Mouse (Mus musculus): ENCODE measurements around the gene Fanca. TPM values are rescaled to one million over a fixed set of nuclear protein-coding genes. Genes with fewer than 3 reads are reported as not detected.

Fanca gene
- polyA plus RNA-seq, 1 experiment from 2014 or later = 20.9 TPM

DNA sequence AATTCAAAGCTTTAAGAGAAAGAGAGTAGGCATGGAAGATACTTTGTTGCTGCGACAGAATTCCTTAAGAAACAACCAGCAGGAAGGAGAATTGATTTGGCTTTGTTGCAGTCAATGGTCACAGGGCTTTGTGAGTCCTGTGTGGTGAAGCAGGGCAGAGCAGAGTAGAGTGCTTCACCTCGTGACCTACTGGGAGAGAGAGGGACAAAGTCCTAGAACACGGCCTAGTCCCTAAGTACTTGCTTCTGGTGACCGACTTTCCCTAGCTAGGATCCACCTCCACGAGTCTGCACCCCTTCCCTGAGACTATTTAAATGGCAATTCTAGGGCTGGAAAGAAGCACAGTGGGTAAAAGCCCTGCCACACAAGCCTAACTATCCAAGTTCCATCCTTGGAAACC lies 11.6 kb upstream of the Fanca start:
- WGBS = 71% methylated on average over 5 of the region's 5 CpGs
- H3K4me3 ChIP-seq = no peak overlapping the region
- no peaks in the 10 kb centered on the region for H3K36me3 ChIP-seq
- H3K4me1 ChIP-seq = peaks cover 19% of the 10 kb centered on the region
- no peak overlapping the region for H3K4me2 ChIP-seq (replicated peaks)
- peaks cover 3% of the 10 kb centered on the region; the same call in 1 of the 2 replicates for H3K27me3 ChIP-seq
- no peak overlapping the region for H3K9ac ChIP-seq
- no peak for ATAC-seq (ENCODE audit: low FRiP score)
- no peaks in the 10 kb centered on the region for H3K9me3 ChIP-seq (replicated peaks)
- no peak overlapping the region for H3K27ac ChIP-seq

DNA sequence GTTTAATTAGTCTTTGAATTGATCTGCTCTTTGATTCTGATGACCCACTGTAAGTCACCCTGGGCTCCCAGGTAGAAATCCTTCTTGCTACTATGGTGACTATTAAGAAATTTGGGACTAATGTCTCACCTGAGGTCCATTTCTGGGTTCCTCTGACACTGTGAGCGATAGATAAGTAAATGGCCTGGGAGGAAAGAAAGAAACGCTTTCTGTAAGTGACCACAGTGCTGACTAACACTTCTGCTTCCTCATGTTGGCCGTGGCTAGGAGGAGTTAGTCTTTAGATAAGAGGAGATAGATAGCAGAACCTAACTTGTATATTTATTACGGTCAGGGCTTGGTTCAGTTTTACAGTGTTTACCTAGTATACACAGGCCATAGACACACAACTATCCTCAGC lies 11.0 kb upstream of the Fanca start:
- Histone ChIP-seq H3K36me3 (no peaks in the 10 kb centered on the region), H3K4me3 (no peak overlapping the region), H3K9ac (no peak overlapping the region), H3K27ac (no peak overlapping the region), H3K4me2 (replicated peaks) (no peak overlapping the region), H3K27me3 (peaks cover 2% of the 10 kb centered on the region; the same call in 1 of the 2 replicates), H3K4me1 (peaks cover 14% of the 10 kb centered on the region), H3K9me3 (replicated peaks) (no peaks in the 10 kb centered on the region)
- ATAC-seq (ENCODE audit: low FRiP score) = no peak
- WGBS = 89% methylated on average over 4 of the region's 4 CpGs

DNA sequence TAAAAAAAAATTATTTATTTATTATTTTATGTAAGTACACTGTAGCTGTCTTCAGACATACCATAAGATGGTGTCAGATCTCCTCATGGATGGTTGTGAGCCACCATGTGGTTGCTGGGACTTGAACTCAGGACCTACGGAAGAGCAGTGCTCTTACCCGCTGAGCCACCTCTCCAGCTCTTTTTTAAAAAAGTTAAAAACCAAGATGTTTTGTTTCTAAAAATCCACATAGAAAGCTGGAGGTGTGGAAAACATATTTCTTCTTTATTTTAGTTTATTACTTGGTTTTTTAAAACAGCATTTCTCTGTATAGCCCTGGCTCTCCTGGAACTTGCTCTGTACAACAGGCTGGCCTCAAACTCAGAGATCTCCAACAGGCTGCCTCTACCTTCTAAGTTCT lies 10.2 kb upstream of the Fanca start:
- H3K9ac ChIP-seq = no peak overlapping the region
- H3K4me2 ChIP-seq (replicated peaks) = no peak overlapping the region
- no peak for ATAC-seq (ENCODE audit: low FRiP score)
- H3K27me3 ChIP-seq = no peaks in the 10 kb centered on the region; the same call in 1 of the 2 replicates
- no peak overlapping the region for H3K27ac ChIP-seq
- H3K4me1 ChIP-seq = peaks cover 8% of the 10 kb centered on the region; the same call in 1 of the 2 replicates
- no peaks in the 10 kb centered on the region for H3K36me3 ChIP-seq
- H3K4me3 ChIP-seq = no peak overlapping the region
- 90% methylated on average over 2 of the region's 2 CpGs for WGBS
- no peaks in the 10 kb centered on the region for H3K9me3 ChIP-seq (replicated peaks)

DNA sequence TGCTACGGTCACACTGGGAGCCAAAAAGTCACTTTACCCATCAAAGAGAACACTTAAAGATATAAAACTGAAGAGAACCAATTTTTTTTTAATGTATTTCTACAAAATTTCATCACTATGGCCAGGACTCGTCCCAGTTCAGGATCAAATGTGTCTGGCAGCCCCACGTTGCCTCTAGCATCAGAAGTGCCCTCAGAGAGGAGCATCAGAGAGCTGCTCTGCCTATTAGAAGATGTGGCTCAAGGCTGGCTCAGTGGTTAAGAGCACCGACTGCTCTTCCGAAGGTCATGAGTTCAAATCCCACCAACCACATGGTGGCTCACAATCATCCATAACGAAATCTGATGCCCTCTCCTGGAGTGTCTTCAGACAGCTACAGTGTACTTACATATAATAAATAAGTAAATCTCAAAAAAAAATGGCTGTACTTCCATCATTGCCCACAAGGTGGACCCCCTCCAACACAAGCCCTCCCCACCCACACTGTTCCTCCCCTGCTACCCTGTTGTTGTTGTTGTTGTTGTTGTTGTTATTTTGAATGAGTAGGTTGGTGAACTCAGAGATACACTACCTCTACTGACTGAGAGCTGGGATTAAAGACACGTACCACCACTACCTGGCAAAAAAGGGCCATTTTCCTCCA lies 1.3 kb upstream of the Fanca start:
- H3K9me3 ChIP-seq (replicated peaks) = no peaks in the 10 kb centered on the region
- H3K27me3 ChIP-seq = no peaks in the 10 kb centered on the region
- ATAC-seq (ENCODE audit: low FRiP score) = no peak
- H3K27ac ChIP-seq = no peak overlapping the region
- no peak overlapping the region for H3K9ac ChIP-seq
- H3K4me3 ChIP-seq = no peak overlapping the region
- 42% methylated on average over 7 of the region's 7 CpGs for WGBS
- no peaks in the 10 kb centered on the region for H3K36me3 ChIP-seq
- H3K4me2 ChIP-seq (replicated peaks) = no peak overlapping the region
- H3K4me1 ChIP-seq = peaks cover 13% of the 10 kb centered on the region

DNA sequence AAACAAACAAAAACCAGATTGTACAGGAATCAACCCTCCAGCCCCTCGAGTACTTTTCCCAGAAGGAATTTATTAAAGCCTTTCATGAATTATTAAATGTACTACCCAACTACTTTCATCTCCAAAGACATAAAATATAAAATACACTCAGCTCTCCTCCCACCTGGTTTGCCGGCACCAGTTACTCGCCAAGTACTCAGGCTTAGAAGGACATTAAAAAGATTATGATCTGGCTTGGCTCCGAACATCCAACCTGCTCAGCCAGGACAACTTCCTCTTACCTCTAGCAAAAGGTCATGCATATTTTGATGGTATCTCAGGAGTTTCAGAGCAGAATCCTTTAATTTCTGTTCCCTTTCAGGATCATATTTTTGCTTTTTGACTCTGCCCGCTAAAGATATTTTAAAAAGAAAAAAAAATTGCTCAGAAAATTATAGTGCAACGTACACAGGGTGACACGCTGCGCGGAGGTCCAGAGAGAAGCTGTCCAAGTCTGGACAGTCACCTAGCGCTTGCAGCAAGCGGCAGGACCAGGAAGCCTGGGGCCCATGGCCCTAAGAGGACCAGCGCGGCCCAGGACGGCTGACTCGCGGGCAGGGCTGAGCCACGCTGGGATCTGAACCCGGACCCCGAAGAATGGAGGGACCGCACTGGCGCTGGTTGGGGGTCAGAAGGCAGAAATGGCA lies 452 bp downstream of the Fanca start:
- H3K27ac ChIP-seq = no peak overlapping the region
- peak; percentile 86 for ATAC-seq (ENCODE audit: low FRiP score)
- no peaks in the 10 kb centered on the region for H3K36me3 ChIP-seq
- WGBS = 8% methylated on average over 21 of the region's 21 CpGs
- H3K4me2 ChIP-seq (replicated peaks) = peak overlapping the region; percentile 82
- H3K9ac ChIP-seq = peak overlapping the region; percentile 68
- H3K27me3 ChIP-seq = no peaks in the 10 kb centered on the region
- H3K4me3 ChIP-seq = peak overlapping the region; percentile 57
- H3K9me3 ChIP-seq (replicated peaks) = no peaks in the 10 kb centered on the region
- H3K4me1 ChIP-seq = peaks cover 13% of the 10 kb centered on the region

DNA sequence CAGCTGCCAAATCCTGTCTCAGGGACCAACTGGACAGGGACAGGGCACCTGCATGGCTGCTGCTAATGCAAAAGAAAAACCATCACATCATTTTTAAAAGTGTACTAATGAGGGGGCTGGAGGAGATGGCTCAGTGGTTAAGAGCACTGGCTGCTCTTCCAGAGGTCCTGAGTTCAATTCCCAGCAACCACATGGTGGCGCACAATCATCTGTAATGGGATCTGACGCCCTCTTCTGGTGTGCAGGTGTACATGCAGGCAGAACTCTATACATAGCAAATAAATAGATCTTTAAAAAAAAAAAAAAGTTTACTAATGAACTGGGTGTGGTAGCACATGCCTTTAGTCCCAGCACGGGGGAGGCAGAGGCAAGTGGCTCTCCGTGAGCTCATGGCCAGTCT lies 9.6 kb downstream of the Fanca start:
- Histone ChIP-seq H3K9me3 (replicated peaks) (no peaks in the 10 kb centered on the region), H3K4me3 (no peak overlapping the region), H3K36me3 (peaks cover 27% of the 10 kb centered on the region), H3K27ac (no peak overlapping the region), H3K4me1 (no peaks in the 10 kb centered on the region), H3K27me3 (no peaks in the 10 kb centered on the region), H3K9ac (no peak overlapping the region), H3K4me2 (replicated peaks) (no peak overlapping the region)
- ATAC-seq (ENCODE audit: low FRiP score) = no peak
- 74% methylated on average over 4 of the region's 4 CpGs for WGBS

DNA sequence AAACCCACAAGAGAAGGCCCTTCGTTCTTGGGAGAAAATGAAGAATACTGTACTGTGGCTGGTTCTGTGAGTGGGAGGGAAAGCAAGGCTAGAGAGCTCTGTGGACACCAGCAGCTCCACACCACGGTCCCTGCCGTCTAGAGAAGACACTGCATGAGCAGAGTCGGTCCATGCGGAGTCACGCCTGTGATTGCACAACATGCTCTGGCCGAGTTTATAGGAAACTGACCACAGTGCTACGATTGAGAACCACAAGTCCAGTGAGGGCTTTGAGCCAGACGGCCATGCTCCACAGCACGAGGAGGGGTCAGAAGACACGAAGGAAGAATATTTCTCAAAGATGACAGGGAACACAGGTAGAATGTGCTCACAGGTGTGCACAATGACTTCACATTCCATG lies 20.1 kb downstream of the Fanca start:
- Histone ChIP-seq H3K4me3 (no peak overlapping the region), H3K36me3 (peaks cover 22% of the 10 kb centered on the region), H3K27ac (no peak overlapping the region), H3K9me3 (replicated peaks) (no peaks in the 10 kb centered on the region), H3K27me3 (no peaks in the 10 kb centered on the region), H3K9ac (no peak overlapping the region), H3K4me2 (replicated peaks) (no peak overlapping the region), H3K4me1 (no peaks in the 10 kb centered on the region)
- 93% methylated on average over 11 of the region's 11 CpGs for WGBS
- ATAC-seq (ENCODE audit: low FRiP score) = no peak

DNA sequence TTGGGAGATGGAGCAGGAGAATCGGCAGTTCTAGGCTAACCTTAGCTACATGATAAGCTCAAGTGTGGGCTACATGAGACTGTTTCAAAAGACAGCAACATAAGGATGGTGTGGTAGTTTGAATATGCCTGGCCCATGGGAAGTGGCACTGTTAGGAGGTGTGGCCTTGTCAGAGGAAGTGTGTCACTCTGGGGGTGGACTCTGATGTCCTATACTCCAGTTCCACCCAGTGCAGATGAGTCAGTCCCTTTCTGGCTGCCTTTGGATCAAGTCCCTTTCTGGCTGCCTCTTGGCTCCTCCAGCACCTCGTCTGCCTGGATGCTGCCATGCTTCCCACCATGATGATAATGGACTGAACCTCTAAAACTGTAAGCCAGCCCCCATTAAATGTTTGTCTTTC lies 25.6 kb downstream of the Fanca start:
- H3K36me3 ChIP-seq = peaks cover 41% of the 10 kb centered on the region
- WGBS = 92% methylated on average over 2 of the region's 2 CpGs

DNA sequence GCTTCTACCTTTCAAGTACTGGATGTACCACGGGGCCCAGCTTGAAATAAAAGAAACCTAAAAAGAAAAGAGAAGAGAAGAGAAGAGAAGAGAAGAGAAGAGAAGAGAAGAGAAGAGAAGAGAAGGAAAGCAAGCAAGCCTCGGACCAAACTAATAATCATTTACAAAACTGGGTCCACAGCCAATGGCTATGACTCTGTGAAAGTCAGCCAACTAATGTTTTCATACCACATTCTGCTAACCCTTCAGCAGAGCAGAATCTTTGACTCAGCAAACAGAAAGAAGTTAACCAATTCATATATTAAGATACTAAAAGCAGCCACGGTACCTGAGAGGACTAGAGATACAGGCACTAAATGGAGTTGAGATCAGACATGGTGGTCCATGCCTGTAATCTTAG lies 26.1 kb downstream of the Fanca start:
- Histone ChIP-seq H3K9ac (no peak overlapping the region), H3K4me1 (no peaks in the 10 kb centered on the region), H3K27me3 (no peaks in the 10 kb centered on the region), H3K27ac (no peak overlapping the region), H3K36me3 (peaks cover 44% of the 10 kb centered on the region), H3K4me3 (no peak overlapping the region), H3K4me2 (replicated peaks) (no peak overlapping the region), H3K9me3 (replicated peaks) (no peaks in the 10 kb centered on the region)
- WGBS = 89% methylated on average over 3 of the region's 3 CpGs
- ATAC-seq (ENCODE audit: low FRiP score) = no peak

More for the DNA sequence above, 25.6 kb downstream of the Fanca start:
- Histone ChIP-seq H3K4me3 (no peak overlapping the region), H3K4me2 (replicated peaks) (no peak overlapping the region), H3K27me3 (no peaks in the 10 kb centered on the region), H3K4me1 (no peaks in the 10 kb centered on the region), H3K27ac (no peak overlapping the region), H3K9me3 (replicated peaks) (no peaks in the 10 kb centered on the region), H3K9ac (no peak overlapping the region)
- no peak for ATAC-seq (ENCODE audit: low FRiP score)

DNA sequence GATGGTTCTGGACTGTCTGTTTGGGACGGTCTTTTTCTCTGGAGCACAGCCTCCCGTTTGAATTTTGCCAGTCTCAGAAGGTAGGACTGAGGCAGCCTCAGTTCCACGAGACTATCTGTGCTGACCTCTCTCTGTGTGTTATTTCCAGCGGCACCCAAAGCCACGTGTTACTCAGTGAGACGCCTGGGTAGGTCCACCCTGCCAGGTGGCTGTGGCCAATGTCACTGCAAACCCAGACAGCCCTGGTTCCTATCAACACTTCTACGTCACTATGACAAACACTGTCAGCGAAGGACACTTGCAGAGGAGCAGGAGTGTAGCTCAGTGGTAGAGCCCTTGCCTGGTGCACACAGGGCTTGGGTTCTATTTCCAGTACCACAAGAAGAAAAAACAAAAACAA lies 26.7 kb downstream of the Fanca start:
- no peaks in the 10 kb centered on the region for H3K27me3 ChIP-seq
- no peaks in the 10 kb centered on the region for H3K9me3 ChIP-seq (replicated peaks)
- WGBS = 96% methylated on average over 8 of the region's 8 CpGs
- no peak overlapping the region for H3K4me2 ChIP-seq (replicated peaks)
- ATAC-seq (ENCODE audit: low FRiP score) = no peak
- H3K4me3 ChIP-seq = no peak overlapping the region
- H3K36me3 ChIP-seq = peaks cover 47% of the 10 kb centered on the region
- H3K4me1 ChIP-seq = no peaks in the 10 kb centered on the region
- no peak overlapping the region for H3K9ac ChIP-seq
- H3K27ac ChIP-seq = no peak overlapping the region

DNA sequence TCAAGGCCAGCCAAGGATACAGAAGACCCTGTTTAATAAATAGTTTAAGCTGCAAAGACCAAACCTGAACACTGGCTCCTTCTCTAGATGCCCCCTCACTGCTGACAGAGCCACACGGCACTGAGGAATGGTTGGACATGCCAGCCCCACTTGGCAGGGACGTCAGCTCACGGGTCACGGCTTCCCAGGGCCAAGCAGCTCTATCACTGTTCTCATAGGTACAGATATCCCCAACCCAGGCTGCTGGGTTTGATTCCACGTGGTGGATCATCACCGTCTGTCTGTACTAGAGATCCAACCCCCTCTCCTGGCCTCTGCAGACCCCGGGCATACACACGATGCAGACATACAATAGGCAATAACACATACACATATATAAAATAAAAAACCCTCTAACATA lies 27.7 kb downstream of the Fanca start:
- Histone ChIP-seq H3K4me1 (no peaks in the 10 kb centered on the region), H3K27me3 (no peaks in the 10 kb centered on the region), H3K36me3 (peaks cover 43% of the 10 kb centered on the region), H3K4me3 (no peak overlapping the region), H3K9ac (no peak overlapping the region), H3K9me3 (replicated peaks) (no peaks in the 10 kb centered on the region), H3K4me2 (replicated peaks) (no peak overlapping the region), H3K27ac (no peak overlapping the region)
- WGBS = 94% methylated on average over 8 of the region's 8 CpGs
- ATAC-seq (ENCODE audit: low FRiP score) = no peak

DNA sequence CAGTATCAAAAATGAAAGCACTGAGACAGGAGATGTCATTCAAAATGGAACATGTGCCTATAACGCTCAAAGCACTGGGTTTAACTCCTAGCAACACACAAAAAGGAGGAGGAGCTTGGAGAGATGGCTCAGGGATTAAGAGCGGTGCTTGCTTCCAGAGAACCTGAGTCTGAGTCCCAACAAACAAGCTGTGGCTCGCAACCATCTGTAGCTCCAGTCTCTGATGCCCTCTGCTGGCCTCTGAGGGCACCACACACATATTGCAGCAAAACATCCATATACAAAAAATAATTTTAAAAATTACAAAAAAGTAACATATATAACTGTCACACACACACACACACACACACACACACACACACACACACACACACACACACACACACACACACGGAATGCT lies 28.2 kb downstream of the Fanca start:
- WGBS = 73% methylated on average over 4 of the region's 4 CpGs
- Histone ChIP-seq H3K4me1 (no peaks in the 10 kb centered on the region), H3K4me2 (replicated peaks) (no peak overlapping the region), H3K27me3 (no peaks in the 10 kb centered on the region), H3K36me3 (peaks cover 41% of the 10 kb centered on the region), H3K27ac (no peak overlapping the region), H3K4me3 (no peak overlapping the region), H3K9me3 (replicated peaks) (no peaks in the 10 kb centered on the region), H3K9ac (no peak overlapping the region)
- no peak for ATAC-seq (ENCODE audit: low FRiP score)

DNA sequence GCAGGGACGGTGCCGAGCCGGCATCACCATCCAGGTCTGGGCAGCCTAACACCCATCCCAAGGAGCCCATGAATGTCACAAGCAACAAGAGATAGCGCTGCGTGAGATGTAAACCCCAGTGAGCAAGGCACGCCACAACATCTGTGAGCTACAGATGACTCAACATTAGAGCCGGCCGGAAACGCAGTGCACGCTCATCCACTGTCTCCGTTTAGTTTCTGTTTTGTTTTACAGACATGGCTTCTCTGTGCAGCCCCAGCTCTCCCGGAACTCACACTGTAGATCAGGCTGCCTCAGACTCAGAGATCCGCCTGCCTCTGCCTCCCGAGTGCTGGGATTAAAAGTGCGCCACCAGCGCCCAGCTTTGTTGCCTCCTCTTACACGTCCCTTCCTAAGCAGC lies 31.0 kb downstream of the Fanca start:
- no peak for ATAC-seq (ENCODE audit: low FRiP score)
- 96% methylated on average over 17 of the region's 17 CpGs for WGBS

More for the DNA sequence above, 31.0 kb downstream of the Fanca start:
- Histone ChIP-seq H3K9me3 (replicated peaks) (no peaks in the 10 kb centered on the region), H3K4me3 (no peak overlapping the region), H3K9ac (no peak overlapping the region), H3K27me3 (no peaks in the 10 kb centered on the region), H3K27ac (no peak overlapping the region), H3K4me1 (no peaks in the 10 kb centered on the region), H3K36me3 (peaks cover 36% of the 10 kb centered on the region), H3K4me2 (replicated peaks) (no peak overlapping the region)
